In the genomic region with DNA sequence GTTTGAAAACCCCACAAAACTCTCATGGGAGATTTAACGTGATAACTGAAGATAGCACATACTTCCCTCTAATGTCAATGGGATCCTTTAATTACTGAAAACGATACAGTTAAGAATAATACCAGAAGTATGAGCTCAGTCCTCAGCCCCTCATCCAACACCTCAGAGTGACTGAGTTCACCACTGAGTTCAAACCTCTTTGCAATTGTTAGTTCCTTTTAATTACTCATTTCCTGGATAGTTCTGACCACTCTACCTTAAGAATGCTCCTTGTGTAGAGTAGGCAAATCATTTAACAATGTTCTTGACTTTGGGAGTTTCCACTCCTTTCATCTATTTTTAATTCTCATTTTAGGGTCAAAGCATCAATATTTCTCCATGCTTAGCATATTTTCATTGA, we compare ENCODE assay signal across 41 mouse cellular contexts. TPM values are rescaled to one million over a fixed set of nuclear protein-coding genes. Genes with fewer than 3 reads are reported as not detected.
"Had no signal": no experiment of that assay in that cellular context is flagged by ENCODE, and none has a peak within 500 bp of the region (broad histone marks: within the 10 kb centered on the region; RNA-seq: fewer than 3 reads in every experiment).

No protein-coding gene starts in this region.

- H3K4me2 ChIP-seq: heart, embryonic 12.5 days; hindbrain, embryonic 13.5 days; hindbrain, embryonic 15.5 days; kidney, embryonic 15.5 days; limb, embryonic 13.5 days; limb, embryonic 15.5 days; liver, embryonic 12.5 days had no signal

- H3K9me3 ChIP-seq: heart, embryonic 10.5 days; heart, embryonic 12.5 days; hindbrain, embryonic 13.5 days; hindbrain, embryonic 15.5 days; kidney, embryonic 15.5 days; limb, embryonic 13.5 days; limb, embryonic 15.5 days; liver, embryonic 12.5 days had no signal

- H3K36me3 ChIP-seq: heart, embryonic 10.5 days; heart, embryonic 12.5 days; hindbrain, embryonic 13.5 days; hindbrain, embryonic 15.5 days; kidney, embryonic 15.5 days; limb, embryonic 13.5 days; limb, embryonic 15.5 days; liver, embryonic 12.5 days had no signal

- H3K4me1 ChIP-seq: heart, embryonic 10.5 days; heart, embryonic 12.5 days; hindbrain, embryonic 13.5 days; hindbrain, embryonic 15.5 days; kidney, embryonic 15.5 days; limb, embryonic 13.5 days; limb, embryonic 15.5 days; liver, embryonic 12.5 days had no signal

- H3K9ac ChIP-seq: heart, embryonic 12.5 days; hindbrain, embryonic 13.5 days; hindbrain, embryonic 15.5 days; kidney, embryonic 15.5 days; limb, embryonic 13.5 days; limb, embryonic 15.5 days; liver, embryonic 12.5 days; liver, embryonic 14.5 days had no signal

- H3K4me3 ChIP-seq: heart, embryonic 10.5 days; heart, embryonic 12.5 days; hindbrain, embryonic 13.5 days; hindbrain, embryonic 15.5 days; kidney, embryonic 15.5 days; limb, embryonic 13.5 days; limb, embryonic 15.5 days; liver, embryonic 12.5 days had no signal

- H3K27ac ChIP-seq: heart, embryonic 10.5 days; hindbrain, embryonic 13.5 days; hindbrain, embryonic 15.5 days; hindbrain, postnatal 0 days; kidney, embryonic 15.5 days; kidney, postnatal 0 days; limb, embryonic 13.5 days; limb, embryonic 15.5 days; liver, embryonic 12.5 days; liver, embryonic 14.5 days had no signal

- DNase-seq: gastrocnemius, postnatal 14 days; gastrocnemius, postnatal 36 days; heart, adult 18-20 months; heart, postnatal 10 days; kidney, adult 11 months; kidney, adult 2 months; kidney, adult 9 months; kidney, postnatal 14 days; kidney, postnatal 36 days; layer of hippocampus, adult 9-11 months; layer of hippocampus, postnatal 36 days had no signal

- ATAC-seq: hindbrain, postnatal 0 days; intestine, embryonic 16.5 days; liver, embryonic 12.5 days had no signal

- H3K27me3 ChIP-seq: heart, embryonic 12.5 days; hindbrain, embryonic 13.5 days; hindbrain, embryonic 15.5 days; kidney, embryonic 15.5 days; limb, embryonic 13.5 days; limb, embryonic 15.5 days; liver, embryonic 12.5 days had no signal

RNA-seq across cellular contexts. Expression of gene Gpr87, which starts 24.4 kb away (rescaled TPM):
- total RNA-seq: gastrocnemius, adult 18-20 months; gastrocnemius, adult 8-10 months; gastrocnemius, postnatal 14 days; gastrocnemius, postnatal 36 days; granulocyte monocyte progenitor cell, adult 5-6 weeks; heart, adult 18-20 months; heart, adult 8-10 months; heart, postnatal 10 days; heart, postnatal 25 days; hematopoietic stem cell, adult 5-6 weeks; hindbrain, postnatal 0 days; layer of hippocampus, adult 18-20 months; layer of hippocampus, postnatal 14 days; layer of hippocampus, postnatal 36 days; left cerebral cortex, adult 18-20 months; left cerebral cortex, postnatal 14 days; left cerebral cortex, postnatal 36 days; liver, adult 2 months had no signal
- polyA plus RNA-seq: frontal cortex, adult 2 months; heart, embryonic 14.5 days; hindbrain, embryonic 11.5 days; intestine, embryonic 14.5 days; intestine, embryonic 16.5 days; kidney, embryonic 15.5 days; large intestine, adult 2 months; liver, adult 2 months; liver, embryonic 12.5 days; liver, embryonic 14.5 days; liver, embryonic 16.5 days had no signal

RNA-seq across cellular contexts. Expression of gene P2ry12, which starts 43.3 kb away (rescaled TPM):
- total RNA-seq: granulocyte monocyte progenitor cell, adult 5-6 weeks had no signal
